Mouse (Mus musculus) kidney, adult 9 months (tissue): ENCODE results near the gene Shbg.
"Not testable (repeated sequence)": the region's sequence is repeated elsewhere in the genome, so short reads cannot be mapped to it uniquely, and the experiment has no call there.

Source experiments
- DNase-seq: peaks from one replicate; pipeline ENCODE4 v3.0.0; 2022

The Shbg gene

DNA sequence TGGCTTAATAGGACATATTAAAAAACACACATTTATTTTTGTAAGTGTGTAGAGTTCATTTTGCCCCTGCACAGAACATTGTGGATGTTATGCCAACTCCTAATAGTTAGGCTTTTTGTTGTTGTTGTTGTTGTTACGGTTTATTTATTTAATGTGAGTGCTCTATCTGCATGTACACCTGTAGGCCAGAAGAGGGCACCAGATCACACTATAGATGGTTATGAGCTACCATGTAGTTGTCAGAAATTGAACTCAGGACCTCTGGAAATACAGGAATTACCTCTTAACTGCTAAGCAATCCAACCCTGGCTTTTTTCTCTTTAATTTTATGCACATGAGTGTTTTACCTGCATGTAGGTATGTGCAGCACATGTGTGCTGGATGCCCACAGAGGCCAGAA lies 12.1 kb upstream of the Shbg start:
- DNase-seq: no peak

DNA sequence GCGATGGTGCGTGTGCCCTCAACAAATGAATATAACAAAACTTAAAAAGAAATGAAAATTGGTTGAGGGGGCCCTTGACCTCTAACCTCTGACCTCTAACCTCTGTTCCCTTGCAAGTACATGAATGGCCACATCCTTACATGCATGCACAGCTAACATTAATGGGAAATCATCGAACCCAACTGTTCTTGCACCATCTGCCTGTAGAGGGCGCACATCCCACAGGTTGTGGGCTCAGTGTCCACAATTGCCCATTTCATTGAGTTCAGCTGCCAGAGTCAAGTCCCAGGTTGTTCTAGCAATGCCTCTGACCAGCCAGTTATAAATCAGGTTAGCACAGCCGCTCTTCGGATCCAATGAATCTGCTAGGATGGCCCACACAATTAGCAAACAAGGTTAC lies 10.6 kb upstream of the Shbg start:
- DNase-seq: peak; percentile 87

- DNase-seq: not testable (repeated sequence)
Measured at GRCm38 (mm10) chr11:69624339-69624738, 6.6 kb upstream of the Shbg start.

- DNase-seq: no peak
Measured at GRCm38 (mm10) chr11:69623006-69623405, 5.3 kb upstream of the Shbg start.

DNA sequence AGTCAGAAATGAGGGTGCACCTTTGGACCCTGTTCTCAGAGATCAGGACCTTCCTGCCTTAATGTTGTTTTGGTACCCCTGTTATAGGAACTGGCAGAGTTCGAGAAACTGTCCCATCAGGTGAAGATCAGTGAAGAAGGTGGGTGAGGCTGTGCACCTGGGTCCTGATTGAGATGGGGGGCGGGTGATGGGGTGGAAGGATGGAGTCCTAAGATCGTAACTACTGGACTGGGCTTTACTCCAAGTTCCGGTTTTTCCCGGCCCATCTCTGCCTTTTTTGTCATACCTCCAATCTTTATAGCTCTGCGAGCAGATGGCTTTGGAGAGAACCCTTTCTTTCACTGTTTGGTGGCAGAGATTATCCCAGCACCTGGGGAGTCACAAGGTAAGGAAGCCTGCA lies 4.7 kb upstream of the Shbg start:
- DNase-seq: no peak

GRCm38 (mm10) chr11:69621571-69622268 lies 4.0 kb upstream of the Shbg start, which contains the start of gene Sat2:
Gene Sat2, plus strand, starts transcription at chr11:69622024.
- peak; percentile 62 for DNase-seq

- DNase-seq: no peak
Measured at GRCm38 (mm10) chr11:69620394-69621081, 2.8 kb upstream of the Shbg start.

DNA sequence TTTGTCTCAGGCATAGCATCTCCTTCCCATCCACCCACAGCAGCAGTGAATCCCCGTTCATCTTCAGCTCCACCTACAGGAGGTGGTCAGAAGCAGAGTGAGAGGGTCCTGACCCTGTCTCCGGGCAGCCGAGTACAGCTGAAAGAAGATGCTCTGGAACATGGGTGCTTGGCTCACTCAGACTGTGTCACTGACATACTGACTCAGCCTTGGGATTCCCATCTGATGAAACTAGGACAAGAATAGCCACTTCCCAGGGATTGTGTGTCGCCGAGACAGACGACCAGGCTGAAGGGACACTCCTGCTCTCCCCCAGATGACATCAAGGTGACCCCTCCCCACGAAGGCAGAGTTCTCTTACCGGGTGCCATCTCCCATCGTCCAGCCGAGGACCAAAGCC lies 924 bp downstream of the Shbg start:
- DNase-seq: no peak

GRCm38 (mm10) chr11:69614257-69614588 lies 3.5 kb downstream of the Shbg start:
- not testable (repeated sequence) for DNase-seq

DNA sequence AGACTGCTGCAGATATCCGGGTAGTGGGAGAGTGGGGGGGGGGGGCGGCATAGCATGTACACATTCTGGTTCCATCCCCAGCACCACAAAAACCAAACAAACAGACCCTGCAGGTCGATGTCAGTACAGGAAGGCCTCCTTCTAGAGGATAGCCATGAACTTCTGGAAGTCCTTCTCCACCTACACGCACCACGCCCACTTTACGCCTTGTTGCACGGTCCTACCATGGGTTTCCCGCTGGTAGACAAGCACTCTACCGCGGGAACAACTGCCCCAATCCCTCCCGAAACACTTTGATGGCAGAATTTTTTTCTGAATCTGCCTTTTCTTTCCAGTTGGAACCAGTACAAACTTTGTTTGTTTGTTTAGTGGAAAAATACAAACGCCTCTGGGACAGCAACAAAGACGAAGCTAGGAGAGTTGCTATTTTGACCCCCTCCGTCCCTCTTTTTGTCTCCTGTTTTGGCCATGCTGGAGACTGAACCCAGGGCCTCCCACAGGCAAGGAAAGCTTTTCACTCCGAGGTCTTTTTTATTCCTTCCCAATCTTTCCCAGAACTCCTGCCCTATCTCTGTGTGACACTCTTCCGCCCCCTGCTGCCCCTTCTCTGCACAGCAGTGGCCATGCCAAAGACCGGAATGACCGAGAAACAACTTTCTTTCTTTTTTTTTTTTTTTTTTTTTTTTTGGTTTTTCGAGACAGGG lies 4.0 kb downstream of the Shbg start:
- DNase-seq: peak; percentile 92

DNA sequence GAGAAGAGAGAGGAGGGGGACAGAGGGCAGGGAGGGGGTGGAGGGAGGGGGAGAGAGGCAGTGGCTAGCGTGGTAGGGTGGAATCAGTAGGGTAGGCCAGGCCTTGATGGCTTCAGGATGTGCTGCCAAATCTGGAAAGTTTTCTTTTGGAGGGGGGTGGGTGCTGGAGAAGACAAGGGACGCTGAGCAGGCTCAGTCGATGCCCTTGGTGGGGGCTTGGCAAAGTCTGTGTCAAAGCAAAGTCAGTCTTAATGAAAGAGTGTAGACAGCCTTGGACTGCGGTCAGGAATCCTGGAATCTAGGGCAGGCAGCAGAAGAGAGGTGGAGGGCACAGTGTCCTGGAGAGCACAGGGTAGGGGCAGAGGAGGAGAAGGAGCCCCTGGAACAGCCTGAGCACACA lies 6.8 kb downstream of the Shbg start:
- no peak for DNase-seq

DNA sequence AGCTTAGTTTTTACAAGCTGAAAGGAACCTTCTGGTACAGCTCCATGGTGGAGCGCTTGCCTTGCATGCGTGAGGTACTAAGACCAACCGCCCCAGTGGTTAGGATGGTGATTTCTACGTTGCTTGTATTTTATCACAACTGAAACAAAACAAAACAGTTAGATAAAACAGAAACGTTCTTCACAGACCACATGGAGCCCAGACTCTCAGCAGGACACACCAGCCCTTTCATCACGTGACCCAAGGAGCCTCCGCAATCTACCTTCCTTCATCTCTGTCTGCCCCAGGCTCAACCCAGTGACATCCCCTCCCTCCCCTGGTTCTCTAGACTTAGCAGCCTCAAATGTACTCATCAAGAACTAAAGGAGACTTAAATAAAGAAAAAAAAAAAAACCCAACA lies 8.3 kb downstream of the Shbg start:
- no peak for DNase-seq

- DNase-seq: no peak
Measured at GRCm38 (mm10) chr11:69608525-69608924, 9.2 kb downstream of the Shbg start.

GRCm38 (mm10) chr11:69606832-69607231 lies 10.9 kb downstream of the Shbg start:
- no peak for DNase-seq

DNA sequence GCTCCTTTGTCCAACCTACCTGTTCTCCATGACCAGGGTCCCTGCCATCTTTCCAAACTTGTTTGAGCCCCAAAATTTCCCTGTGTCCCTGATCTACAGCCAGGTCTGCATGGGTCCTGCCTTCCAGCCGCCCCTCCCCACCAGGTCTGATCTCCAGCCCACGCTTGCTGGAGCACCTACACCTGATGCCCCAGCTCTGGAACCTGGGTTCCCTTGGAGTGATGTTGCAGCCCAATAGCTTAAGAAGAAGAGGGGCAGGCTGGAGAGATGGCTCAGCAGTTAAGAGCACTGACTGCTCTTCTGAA lies 11.3 kb downstream of the Shbg start:
- no peak for DNase-seq

DNA sequence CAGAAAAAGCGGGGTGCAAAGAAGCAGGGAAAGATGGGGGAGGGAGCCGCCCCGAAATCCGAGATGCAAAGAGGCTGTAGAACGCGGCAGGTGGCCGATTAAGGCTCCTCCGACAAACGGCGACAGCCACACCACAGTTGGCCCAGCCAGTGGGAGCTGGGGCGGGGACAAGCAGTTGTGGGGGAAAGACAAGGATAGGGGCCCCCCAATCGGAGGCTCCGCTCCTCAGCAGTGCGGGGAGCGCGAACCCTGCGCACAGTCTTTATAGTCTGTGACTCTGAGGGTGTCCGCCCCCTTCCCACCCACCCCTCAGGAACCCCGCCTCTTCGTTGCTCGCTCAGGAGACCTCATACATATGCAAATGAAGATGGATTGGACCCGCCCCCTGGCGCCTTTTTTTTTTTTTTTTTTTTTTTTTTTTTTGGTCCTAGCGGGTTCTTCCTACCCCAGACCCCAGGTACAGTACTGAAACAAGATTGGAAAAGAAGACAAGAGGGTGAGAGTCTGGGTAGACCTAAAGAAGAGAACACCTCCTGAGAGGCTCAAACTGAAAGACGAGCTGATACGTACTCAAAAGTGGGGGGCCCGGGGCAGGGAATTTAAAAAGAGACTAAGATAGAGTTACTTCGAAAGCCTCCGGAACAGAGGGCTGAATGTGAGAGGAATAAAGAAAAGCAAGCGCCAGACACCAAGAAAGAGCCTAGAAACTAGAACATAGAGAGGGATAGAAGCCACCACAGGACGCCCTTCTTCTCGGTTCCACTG lies 11.8 kb downstream of the Shbg start, which contains the start of gene Atp1b2:
Gene Atp1b2 (minus strand): TSS at position 217 of the 765 bp plus-strand sequence.
- DNase-seq: peak; percentile 52

GRCm38 (mm10) chr11:69604795-69605664 lies 12.7 kb downstream of the Shbg start:
- no peak for DNase-seq

DNA sequence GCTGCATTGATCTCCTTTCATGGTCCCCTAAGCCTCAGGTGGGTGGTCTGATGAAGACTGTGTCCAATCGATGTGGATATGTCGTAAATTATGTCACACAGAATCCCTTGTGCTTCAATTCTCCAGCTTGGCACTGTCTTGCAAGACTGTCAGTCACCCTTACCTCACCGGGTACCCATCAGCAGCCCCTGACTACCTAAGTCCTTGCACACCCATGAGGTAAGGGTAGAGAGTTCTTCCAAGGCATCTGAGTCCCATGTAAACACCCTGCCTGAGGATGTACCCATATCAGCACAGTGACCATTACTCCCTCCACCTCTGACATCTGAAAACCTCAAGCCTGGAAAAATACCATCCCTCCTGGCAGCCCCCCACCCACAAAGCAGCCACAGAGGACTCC lies 13.4 kb downstream of the Shbg start:
- no peak for DNase-seq

DNA sequence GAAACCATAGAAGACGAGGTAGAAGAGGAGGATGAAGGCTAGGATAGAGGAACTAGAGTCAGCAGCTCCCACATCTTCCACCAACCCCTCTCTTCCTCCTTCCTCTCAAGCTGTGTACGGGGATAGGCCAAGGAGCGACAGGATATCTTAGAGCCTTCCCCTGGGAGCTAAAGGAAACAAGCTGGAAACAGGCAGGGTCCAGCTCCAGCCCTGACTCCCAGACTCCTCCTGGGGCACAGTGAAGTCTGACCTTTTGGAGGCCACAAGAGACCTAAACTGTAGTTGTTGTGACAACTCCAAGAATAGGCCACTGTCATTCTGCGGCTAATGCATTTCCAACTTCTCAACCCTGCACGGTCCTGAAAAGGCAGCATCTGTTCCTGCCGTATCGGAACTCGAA lies 14.2 kb downstream of the Shbg start:
- DNase-seq: peak; percentile 36

DNA sequence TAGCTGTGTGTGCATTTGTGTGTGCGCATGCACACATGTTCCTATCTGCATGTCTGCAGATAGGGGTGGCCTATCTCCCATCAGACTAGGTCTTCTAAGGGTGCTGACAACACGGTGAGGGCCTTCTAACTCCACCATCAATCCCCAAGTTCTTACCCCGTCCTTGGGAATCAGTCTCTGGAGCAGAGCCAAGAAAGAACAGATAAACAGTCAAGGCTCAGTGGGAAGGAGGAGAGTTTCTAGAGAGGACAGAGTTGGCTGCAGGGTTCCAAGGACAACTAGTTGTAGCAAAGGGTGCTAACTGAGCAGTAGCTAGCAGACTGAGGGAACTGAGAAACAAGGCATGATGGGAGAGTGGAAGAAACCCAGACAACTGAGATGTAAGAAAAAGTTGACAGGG lies 15.9 kb downstream of the Shbg start:
- no peak for DNase-seq

GRCm38 (mm10) chr11:69600098-69600497 lies 17.6 kb downstream of the Shbg start:
- DNase-seq: peak; percentile 40

- no peak for DNase-seq
Measured at GRCm38 (mm10) chr11:69599436-69599835, 18.3 kb downstream of the Shbg start.
